Mouse (Mus musculus) gastrocnemius, postnatal 36 days (tissue): Measurements from ENCODE around the gene Fam32a. TPM values are rescaled to one million over a fixed set of nuclear protein-coding genes. Genes with fewer than 3 reads are reported as not detected.

Source experiments
- DNase-seq, 2 experiments: peaks; one replicate each; pipeline ENCODE4 v3.0.0; 2022
- intact Hi-C: fragments of 180-260 bp; cut with DNase I; formaldehyde crosslinking; loops from one replicate; pipeline ENCODE4 v1.15.1; 2025
- long read RNA-seq, 2 experiments: library from polyadenylated mRNA; stranded (forward); transcript quantifications; one replicate each; pipeline ENCODE4 v2.0.0; 2021
- total RNA-seq, 2 experiments: library from RNA; stranded (reverse); gene quantifications; 2 replicates each; pipeline ENCODE4 v1.2.3; 2021

Fam32a gene
- 1 to 10 TPM; 8.3 to 8.6 TPM for total RNA-seq
- long read RNA-seq, experiment 1, transcript Fam32a-201 (4 exons, 2,564 nt), result major isoform, 27 of 33 reads
- long read RNA-seq, experiment 1, partial matches to known transcripts, result 5 of 33 reads
- long read RNA-seq, experiment 1, other reads (novel, unspliced or antisense), result 1 of 33 reads
- long read RNA-seq, experiment 2, transcript Fam32a-201 (4 exons, 2,564 nt), result major isoform, 25 of 33 reads
- long read RNA-seq, experiment 2, partial matches to known transcripts, result 5 of 33 reads
- long read RNA-seq, experiment 2, other reads (novel, unspliced or antisense), result 3 of 33 reads

DNA sequence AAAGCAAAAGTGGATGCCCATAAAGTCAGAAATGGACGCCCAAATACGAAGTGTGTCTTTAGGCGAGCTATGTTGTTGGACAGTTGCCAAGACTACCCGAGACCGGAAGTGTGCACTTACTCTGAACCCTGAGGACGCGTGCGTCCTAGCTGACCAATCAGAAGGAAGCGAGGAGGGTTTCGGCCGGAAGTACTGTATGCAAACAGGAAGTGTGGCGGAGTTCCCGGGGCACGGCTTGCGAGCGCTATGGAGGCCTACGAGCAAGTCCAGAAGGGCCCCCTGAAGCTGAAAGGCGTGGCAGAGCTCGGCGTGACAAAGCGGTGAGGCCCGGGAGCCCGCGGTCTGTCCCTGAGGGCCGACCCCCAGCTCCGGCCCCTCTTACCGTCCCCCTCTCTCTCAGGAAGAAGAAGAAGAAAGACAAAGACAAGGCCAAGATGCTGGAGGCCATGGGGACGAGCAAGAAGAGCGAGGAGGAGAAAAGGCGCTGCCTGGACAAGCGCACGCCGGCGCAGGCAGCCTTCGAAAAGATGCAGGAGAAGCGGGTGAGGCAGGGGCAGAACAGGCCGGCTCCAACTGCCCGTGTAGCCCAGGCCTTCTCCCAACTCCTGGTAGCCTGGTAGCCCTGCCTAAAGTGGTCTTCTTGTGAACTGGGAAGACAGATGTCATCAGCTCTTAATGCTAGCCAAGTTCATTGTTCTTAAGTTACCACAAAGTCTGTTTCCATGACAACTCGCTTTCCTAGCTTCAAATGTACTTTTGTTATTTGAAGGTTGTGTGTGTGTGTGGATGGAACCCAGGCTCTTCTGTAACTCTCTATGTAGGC is at the start of gene Fam32a:
Gene Fam32a, plus strand, starts transcription at position 190 of the 823 bp plus-strand sequence.
- intact Hi-C loops, result loop anchor here (5.0 kb wide), 1 partner anchor 37 kb away; no protein-coding TSS in a partner anchor
- DNase-seq, result peak; percentile 72 to 80

DNA sequence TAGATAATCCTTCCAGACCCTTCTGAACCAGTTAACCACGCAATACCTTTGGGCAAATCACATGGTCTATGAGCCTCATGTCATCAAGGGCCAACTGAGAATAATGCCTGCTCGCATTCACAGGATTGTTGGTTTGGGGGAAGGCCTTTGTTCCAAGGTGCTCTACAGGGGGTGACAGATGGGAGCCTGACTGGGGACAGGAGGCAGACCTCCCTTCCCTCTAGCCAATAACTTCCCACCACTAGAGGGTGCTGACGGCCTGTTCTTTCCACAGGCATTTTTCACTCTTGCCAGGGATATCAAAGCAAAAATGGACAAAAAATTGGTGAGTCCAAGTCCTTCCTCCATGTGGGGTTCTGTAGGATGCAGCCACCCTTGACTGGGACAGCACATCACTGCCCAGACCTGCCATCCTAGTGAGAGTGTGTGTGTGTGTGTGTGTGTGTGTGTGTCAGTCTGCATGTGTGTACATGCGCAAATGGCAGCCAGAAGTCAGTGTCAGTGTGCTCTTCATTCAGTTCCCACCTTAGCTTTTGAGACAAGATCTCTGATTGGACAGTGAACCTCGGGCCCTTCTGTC is 42.1 kb upstream of the Fam32a start:
- peak; percentile 46 to 59 for DNase-seq
- intact Hi-C loops, result loop anchor here (5.0 kb wide), 1 partner anchor 190 kb away; no protein-coding TSS in a partner anchor

DNA sequence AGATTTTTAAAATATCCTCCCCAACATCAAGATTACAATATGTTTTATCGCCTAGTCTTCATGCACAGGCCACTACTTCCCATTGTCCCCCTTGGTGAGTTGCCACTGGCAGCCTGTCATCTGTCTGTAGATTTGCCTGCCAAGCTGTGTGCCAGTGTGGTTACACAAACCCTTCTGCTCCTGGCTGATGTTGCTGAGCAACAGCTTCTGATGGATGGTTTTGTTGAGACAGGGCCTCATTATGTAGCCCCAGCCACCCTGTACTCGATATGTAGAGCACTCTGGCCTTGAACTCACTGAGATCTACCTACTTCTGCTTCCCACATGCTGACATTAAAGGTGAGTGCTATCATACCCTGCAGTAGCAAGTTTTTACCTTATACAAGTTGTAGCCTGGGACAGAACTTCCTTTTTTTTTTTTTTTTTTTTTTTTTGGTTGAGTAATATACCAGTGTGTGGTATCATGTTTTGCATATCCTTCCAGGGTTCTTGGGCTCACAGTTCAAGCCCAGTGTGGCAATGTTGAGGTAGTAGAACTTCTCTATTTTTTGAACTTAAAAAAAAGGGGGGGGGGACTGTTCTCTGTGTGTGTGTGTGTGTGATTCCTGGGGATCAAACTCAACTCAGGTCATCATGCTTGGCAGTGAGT is 35.9 kb upstream of the Fam32a start:
- no peak for DNase-seq
- intact Hi-C loops, result loop anchor here (5.0 kb wide), 1 partner anchor 34 kb away; the partner anchor contains the start of gene Fam32a

DNA sequence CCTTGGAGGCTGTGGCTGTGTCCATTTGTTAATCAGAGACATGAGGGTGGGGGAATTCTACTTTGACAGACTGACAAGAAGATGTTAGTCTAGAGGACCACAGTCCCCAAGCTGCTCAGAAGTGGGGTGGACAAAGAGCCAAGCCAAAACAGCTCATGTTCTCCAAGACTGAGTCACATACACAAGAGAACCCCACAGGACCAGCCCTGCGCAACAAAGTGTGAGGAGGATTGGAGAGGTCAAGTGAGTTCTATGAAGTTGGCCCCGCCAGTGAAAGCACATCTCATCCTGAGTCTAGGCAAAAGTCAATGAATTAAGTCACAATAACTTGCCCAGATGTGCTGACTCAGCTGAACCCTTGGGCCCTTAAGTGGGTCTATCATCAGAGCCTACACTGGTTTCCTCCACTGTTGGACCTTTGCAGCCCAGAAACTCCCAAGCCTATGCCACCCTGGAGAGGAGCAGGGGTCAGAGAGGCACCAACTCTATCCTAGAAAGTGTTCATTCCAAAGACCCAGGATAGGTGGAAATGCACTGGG is 31.7 kb upstream of the Fam32a start:
- no peak for DNase-seq
- intact Hi-C loops, result no loop called here

DNA sequence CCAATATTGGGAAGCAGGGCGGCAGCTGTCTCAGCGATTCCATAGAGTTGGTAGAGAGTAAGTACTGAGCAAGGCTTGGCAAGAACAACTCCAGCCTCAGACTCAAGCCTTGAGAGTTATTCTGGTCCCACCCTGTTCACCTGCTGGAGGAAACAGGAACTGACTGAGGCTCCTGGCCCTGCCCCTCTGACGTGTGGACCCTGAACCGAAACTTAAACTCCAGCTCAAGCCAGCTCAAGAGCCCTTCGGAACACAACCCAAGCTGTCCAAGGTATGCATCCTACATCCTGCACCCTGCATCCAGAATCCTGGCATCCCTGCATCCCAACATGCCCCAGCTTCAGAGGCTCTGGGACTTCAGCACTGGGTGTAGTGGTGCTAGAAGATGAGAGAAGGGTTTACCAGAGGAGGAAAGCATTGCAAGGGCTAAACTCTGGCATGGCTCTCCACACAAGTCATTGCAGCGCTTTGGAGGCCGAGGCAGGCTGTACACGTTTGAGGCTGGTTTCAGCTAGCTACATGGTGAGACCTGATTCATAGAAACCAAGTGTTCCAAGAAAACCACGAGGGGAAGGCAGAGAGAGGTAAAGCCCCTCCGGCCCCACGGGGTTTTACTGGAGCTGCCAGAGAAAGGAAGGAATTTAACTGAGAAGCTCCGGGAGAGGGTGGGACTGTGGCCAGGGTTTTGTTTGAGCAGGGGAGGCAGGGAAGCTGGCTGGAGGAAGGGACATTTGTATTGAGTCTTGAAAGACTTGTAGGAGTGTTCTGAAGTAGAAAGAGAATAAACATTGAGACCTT is 29.9 kb upstream of the Fam32a start, which contains the start of gene Hsh2d:
Gene Hsh2d, plus strand, starts transcription at position 222 of the 798 bp plus-strand sequence.
- intact Hi-C loops, result no loop called here
- DNase-seq, result no peak

DNA sequence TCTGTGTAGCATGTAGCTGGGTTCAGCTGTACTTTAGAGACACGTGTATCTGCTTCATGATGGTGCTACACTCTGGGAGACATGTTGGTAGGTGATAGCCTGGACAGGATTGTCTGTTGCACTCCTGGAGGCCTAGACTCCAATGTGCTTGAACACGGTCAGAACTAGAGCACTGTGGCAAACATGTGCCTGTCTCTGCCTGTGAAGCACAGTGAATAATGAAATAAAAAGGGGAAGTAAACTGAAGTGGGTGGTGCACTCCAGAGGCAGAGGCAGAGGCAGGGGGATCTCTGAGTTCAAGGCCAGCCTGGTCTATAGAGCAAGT is 29.4 kb upstream of the Fam32a start:
- intact Hi-C loops, result no loop called here
- DNase-seq, result no peak

DNA sequence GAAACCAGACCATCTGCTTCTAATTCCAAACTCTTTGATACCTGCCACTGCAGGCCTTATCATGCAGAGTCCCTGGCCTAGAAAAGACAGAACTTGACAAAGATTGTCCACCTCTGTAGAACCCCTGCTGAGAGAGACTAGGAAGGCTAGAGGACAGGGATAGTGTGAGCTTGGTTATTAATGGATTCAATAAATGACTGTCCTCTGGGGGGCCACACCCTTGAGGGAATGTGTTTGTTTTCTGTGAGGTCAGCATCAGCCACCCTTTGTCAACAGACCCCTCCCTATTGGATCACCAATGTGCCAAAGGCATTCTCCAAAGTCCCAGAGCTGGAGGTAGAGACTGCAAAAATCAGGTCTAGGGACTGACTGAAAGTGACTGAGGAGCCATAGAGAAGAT is 27.5 kb upstream of the Fam32a start:
- intact Hi-C loops, result no loop called here
- DNase-seq, result no peak

DNA sequence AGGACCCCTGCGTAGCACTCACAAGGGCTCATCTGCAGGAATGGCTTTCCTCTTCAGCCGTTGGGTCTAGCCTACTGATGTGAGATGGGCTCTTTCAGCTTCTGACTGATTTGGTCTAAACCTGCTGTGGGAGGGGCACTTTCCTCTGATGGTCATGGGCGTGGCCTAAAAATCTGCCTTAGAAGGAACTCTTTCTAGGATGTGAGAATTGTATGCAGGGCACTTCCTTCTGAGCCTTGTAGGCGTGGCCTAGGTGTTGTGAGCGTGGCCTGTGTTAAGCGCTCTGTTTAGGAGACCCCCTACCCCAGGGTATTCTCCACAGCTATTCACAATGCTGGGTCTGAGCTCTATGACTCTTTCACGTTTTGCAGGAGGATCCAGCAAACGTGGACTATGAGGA is 21.5 kb upstream of the Fam32a start:
- intact Hi-C loops, result no loop called here
- no peak for DNase-seq

DNA sequence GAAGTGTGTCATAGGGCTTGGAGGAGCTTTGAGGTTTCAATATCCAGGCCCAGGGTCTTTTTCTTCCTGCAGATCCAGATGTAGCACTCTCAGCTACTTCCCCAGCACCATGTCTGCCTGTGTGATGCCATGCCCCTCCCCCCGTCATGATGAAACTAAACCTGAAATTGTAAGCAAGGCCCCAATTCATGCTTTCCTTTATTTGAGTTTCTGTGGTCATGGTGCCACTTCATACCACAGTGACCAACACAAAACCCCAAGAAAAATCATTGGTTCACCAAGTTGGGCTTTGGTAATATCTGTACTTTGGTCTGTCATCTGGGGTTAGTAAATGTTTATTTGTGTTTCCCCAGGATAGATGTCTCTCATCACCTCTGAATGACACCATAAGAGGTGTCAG is 10.9 kb upstream of the Fam32a start:
- intact Hi-C loops, result no loop called here
- DNase-seq, result no peak

DNA sequence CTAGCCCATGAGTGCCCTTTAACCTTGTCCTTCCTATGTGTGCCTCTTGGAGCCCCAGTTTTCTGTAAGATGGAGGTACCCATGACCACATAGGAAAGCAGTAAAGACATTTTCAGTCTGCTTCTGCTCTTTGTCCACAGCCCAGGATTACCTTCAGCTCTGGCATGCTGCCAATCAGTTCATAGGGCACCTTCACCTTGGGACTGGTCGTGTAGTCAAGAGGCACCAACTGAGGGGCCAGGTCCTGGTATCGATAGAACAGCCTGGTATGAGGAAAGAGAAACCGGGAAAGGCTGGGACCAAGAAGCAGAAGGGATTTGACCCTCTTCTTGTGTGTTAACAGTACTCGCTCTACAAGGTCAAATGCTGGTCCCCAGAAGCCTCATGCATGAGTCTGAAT is 9.3 kb upstream of the Fam32a start:
- no peak for DNase-seq
- intact Hi-C loops, result no loop called here

DNA sequence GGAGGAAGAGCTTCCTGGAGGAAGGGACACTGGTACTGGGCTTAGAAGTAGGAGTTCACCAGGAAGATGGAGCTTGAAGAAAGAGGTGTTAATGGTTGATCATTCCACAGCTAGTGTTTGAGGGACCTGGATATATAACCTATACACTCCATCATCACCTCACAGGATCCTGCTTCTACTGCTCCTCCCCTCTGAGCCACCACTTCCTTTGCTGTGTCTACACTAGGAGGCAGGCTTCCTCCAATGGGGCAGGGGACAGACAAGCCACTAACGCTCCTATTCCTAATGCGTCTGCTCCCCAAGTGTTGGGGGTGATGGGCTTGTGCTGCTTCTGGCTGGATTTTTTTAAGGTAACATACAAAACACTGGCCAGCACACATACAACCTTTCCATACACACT is 8.8 kb upstream of the Fam32a start:
- DNase-seq, result no peak
- intact Hi-C loops, result no loop called here

DNA sequence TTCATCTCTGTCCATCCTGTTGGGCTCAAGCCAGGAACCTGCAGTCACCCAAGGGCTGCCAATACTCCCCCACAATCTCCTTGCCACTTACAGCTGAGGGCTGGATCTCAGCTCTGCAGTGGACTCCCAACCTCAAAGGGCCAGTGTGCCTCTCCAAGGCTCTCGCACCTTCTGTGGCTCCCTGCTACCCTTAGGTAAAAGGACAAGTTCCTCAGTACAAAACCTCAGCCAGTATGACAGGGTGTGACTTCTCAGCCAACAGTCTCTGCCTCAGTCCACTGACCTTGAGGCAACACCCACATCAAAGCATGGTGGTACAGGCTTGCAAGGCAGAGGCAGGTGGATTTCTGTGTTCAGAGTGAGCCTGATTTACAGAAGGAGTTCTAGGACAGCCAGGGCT is 7.7 kb upstream of the Fam32a start:
- intact Hi-C loops, result no loop called here
- no peak for DNase-seq

DNA sequence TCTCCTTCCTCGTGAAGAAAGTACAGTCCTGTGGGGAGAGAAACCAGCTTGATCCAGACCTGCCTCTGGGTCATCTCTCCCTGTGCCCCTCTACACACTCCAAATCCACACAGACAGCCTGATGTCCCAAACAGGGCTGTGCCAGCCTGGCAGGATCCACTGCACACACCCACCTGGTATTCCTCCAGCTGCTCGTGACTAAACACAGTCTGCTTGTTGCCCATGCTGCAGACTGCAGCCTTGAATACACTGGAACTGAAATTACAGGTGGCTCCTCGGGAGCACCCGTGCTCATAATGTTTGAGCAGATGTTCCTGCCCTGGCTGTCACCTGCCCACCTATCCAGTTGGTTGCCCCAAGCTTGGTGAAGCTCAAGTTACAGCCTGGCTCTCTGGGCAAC is 6.8 kb upstream of the Fam32a start, which contains the start of gene Cib3:
Gene Cib3, minus strand, starts transcription at position 87 of the 400 bp plus-strand sequence.
- intact Hi-C loops, result no loop called here
- no peak for DNase-seq

DNA sequence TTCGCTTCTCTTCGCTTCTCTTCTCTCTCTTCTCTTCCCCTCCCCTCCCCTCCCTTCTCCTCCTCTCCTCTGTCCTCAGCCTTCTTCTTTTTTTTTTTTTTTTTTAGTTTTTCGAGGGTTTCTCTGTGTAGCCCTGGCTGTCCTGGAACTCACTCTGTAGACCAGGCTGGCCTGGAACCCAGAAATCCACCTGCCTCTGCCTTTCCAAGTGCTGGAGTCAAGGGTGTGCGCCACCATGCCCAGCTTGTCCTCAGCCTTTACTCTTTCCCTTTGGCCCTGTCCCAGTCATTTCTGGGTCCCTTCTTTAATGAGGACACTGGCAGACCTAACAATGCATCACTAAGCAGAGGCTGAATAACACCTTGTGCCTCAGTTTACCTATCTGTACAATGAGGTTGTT is 6.0 kb upstream of the Fam32a start, which contains the start of gene Gm11034:
Gene Gm11034, minus strand, starts transcription at position 101 of the 400 bp plus-strand sequence.
- DNase-seq, result no peak
- intact Hi-C loops, result no loop called here

DNA sequence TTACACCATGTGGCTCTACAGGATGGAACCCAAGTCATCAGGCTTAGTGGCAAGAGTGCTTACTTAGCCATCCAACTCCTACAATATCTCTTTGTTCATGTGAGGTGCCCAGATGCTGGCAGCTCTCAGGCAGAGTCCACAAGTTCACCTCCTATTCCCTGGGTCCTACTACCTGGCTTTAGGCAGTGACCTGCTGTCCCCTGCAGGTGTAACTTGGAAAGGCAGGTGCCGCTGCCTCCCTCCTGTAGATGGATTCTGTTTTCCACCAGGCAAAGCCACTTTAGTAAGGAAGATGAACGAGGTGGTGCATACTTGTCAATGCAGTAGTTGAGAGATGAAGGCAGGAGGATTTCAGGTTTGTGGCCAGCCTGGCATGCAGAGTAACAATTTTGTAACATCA is 4.5 kb upstream of the Fam32a start:
- intact Hi-C loops, result loop anchor here (5.0 kb wide), 1 partner anchor 33 kb away; no protein-coding TSS in a partner anchor

DNA sequence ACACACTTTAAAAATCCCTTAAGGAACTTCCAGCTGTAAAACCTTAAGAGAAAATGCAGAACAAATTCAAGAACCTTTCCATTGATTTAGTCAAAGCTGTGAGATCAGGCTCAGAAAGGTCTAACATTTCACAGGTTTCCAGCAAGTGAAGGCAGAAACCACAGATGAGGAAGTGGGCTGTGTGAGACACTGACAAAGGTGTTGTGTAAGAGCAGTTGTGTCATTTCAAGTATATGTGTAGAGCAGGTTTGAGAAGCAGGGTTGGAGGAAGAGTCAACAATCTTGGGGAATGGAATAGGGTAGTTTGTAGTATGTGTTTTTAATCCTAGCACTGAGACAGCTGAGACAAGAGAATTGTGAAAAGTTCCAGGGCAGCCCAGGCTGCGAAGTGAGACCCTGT is 3.7 kb upstream of the Fam32a start:
- intact Hi-C loops, result loop anchor here (5.0 kb wide), 1 partner anchor 34 kb away; no protein-coding TSS in a partner anchor
- DNase-seq, result no peak

More for the DNA sequence above, 4.5 kb upstream of the Fam32a start:
- DNase-seq, result no peak

DNA sequence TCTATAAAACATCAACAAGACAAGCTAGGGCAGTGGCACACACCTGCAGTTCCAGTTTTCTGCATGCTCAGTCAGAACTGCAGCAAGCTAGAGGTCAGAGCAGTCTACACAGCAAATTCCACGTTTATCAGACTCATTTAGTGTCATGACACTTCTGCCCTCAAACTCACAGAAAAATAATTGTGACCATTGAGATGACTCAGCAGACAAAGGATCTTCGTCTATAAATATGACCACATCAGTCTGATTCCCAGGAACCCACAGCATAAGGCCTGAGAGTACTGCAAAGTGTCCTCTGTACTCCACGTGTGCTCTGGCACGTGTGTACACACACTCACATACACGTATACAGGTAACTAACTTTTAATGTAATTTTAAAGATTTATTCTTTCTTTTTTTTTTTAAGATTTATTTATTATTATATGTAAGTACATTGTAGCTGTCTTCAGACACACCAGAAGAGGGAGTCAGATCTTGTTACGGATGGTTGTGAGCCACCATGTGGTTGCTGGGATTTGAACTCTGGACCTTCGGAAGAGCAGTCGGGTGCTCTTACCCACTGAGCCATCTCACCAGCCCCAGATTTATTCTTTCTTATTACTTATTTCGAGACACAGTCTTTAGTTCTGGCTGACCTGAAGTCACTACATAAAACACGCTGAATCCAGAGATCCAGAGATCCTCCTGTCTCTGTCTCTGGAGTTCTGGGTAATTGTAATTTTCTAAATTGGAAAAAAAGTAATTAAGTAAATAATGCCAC is 569 bp upstream of the Fam32a start:
- intact Hi-C loops, result loop anchor here (5.0 kb wide), 1 partner anchor 37 kb away; no protein-coding TSS in a partner anchor
- no peak for DNase-seq

DNA sequence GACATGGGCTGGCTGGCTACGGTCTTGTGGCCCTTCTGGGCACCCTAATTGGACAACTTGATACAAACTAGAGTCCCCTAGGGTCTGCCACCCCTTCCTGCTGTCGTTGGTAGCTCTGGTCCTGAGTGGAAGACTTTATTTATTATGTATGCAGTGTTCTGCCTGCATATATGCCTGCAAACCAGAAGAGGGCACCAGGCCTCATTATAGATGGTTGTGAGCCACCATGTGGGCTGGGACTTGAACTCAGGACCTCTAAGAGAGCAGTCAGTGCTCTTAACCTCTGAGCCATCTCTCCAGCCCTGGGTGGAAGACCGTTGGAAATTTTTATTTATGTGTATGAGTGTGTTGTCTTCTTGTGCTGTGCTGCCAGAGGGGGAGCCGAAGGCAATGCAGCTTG is 1.2 kb downstream of the Fam32a start:
- DNase-seq, result no peak
- intact Hi-C loops, result no loop called here

DNA sequence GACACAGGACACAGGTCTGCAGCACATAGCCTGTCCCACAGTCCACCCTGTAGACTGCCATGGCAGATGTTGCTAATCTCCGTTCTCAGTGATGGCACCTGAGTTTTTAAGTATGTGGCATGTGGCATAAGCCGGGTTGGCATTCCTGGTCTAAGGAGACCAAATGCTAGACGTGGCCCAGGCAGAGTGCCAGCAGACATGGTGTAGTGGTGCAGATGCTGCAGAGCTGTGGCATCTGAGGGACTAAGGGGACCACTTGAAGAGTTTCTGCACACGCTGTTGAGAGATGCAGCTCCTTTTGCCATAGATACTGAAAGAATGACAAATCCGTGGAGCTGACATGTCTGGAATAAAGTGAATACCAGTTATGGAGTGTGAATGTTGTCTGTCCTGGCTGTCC is 3.1 kb downstream of the Fam32a start:
- intact Hi-C loops, result no loop called here
- DNase-seq, result no peak
